Mouse (Mus musculus) heart, postnatal 25 days (tissue): ENCODE results near the gene Ddit4l. TPM values are rescaled to one million over a fixed set of nuclear protein-coding genes. Genes with fewer than 3 reads are reported as not detected.
"Not testable (repeated sequence)": the region's sequence is repeated elsewhere in the genome, so short reads cannot be mapped to it uniquely, and the experiment has no call there.

Source experiments
- DNase-seq: peaks from one replicate; pipeline ENCODE4 v3.0.0; 2022; ENCODE audit warnings: low spot score
- intact Hi-C: fragments of 180-260 bp; cut with DNase I; formaldehyde crosslinking; loops from one replicate; pipeline ENCODE4 v1.15.1; 2025
- microRNA-seq: library from miRNA; unstranded; fragments of <30 nt; microRNA quantifications from one replicate; pipeline ENCODE4 v1.2.0, GENCODE M21; 2022
- total RNA-seq, 2 experiments: library from RNA; stranded (reverse); gene quantifications; 2 replicates each; pipeline ENCODE4 v1.2.3; 2021

The Ddit4l gene
- total RNA-seq, 2 experiments from 2014 or later = 2.5 to 4.3 TPM

DNA sequence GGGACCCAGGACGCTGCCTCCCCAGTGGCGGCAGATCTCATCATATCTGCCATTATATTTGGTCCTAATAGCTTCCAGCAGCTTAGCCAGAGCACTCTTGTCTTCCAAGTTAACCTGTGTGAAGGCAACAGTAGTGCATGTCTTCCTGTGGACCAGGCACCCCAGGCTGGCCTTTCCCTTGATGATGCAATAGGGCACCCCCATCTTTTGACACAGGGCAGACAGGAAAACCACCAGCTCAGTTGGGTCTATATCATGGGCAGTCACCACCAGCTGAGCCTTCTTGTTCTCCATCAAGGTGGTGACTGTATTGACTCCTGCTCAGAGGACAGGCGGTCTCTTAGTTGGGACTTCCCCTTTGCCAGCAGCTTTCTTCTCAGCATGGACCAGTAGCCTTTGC is 22.7 kb downstream of the Ddit4l start:
- DNase-seq = no peak
- intact Hi-C loops = no loop called here

DNA sequence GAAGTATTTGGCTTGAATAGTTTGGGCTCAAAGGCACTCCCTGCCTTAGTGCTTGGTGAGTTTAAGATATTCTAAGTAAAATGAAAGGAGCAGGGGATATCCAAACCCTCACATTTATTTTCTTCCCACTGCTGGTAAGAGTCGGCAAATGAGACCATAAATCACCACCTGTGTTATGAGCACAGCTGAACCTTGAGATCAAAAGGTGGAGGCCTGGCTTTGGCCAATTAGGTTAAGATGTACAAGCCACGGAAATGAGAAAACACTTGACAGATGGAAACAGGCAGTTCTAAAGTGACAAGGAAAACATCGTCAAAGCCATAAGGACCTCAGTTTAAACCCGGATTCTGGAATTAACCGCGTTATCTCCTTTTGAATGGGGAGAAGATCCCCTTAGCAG is 23.5 kb downstream of the Ddit4l start:
- intact Hi-C loops = no loop called here
- no peak for DNase-seq

DNA sequence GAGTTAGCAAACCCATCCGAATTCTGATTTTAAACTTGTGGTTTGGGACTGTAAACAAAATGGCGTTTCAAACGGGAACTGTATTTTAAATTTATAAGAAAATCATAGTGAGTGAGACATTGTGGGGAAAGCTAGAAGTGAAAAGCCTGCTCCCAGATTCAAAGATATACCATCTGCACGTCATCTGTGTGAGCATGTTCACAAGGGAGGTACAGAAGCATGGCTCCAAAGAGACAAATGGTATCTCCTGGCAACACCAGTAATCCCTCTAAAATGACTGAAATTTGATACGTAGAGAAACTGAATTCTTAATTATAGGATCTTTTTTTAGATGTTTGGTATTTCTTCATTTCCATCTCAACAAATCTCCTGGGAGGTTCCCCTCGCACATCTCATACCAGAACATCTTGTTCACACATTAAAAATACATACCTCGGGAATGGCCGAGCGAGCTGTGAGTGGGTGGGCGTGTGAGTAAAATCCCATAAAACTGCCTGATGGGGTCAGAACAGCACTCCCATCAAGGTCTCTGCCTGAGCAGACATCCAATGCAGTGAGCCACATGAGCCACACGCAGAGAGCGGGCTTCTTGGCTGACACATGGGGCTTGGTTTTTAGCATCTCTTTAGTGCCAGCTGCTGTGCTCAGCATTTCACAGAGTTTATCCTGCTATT is 26.2 kb downstream of the Ddit4l start:
- intact Hi-C loops = no loop called here
- DNase-seq = no peak

DNA sequence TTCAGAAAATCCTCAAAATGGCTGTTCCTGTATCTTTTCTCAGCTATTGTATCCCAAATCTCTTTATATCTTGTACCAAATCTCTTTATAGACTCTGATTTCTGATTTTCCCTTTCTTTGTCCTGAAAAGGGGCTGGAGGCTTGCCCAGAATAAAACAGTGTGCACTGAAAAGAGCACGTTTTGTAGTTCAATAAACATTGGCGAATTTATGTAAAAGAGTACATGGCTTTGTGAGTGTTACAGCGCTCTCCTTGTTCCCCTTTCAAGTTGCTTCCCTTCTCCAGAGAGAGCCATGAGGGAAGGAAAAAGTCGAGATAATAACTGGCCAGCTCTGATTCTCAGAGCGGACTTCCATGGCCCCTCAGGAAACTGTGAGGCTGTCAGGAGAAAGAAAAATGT is 27.7 kb downstream of the Ddit4l start:
- DNase-seq = no peak
- intact Hi-C loops = no loop called here

DNA sequence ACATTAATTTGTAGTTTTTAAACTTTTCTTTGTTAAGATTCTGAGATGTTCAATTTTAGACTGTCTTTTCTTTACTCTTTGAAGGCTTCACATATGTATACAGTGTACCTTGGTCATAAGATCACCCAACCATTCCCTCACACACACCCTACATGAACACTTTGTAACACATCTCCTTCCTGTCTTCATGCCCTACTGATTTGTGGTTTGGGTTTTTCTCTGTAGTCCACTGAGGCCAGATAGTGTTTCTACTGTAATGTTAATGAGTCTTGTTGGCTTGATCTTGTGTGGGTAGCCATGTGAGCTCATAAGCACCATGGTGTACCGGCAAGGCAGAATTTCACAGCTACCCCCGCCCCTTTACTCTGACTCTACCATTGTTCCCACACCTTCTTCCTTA is 31.4 kb downstream of the Ddit4l start:
- intact Hi-C loops = no loop called here
- no peak for DNase-seq

DNA sequence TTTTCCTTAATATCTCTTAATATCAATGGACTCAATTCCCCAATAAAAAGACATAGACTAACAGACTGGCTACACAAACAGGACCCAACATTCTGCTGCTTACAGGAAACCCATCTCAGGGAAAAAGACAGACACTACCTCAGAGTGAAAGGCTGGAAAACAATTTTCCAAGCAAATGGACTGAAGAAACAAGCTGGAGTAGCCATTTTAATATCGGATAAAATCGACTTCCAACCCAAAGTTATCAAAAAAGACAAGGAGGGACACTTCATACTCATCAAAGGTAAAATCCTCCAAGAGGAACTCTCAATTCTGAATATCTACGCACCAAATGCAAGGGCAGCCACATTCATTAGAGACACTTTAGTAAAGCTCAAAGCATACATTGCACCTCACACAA is 49.8 kb downstream of the Ddit4l start, which contains the start of gene Gm21962:
Gene Gm21962, plus strand, starts transcription at position 301 of the 400 bp plus-strand sequence.
- DNase-seq, intact Hi-C loops: not testable (repeated sequence)

Small RNA genes within 50 kb of the gene (microRNA-seq; reads per million reads assigned to microRNA genes)
- not detected for gene Gm22468

Other genes with a start within 250 kb of the Ddit4l start
- gene Gm21962, start 49.9 kb downstream of the Ddit4l start, total RNA-seq = not detected
- gene H2afz, start 242.9 kb downstream of the Ddit4l start, total RNA-seq = 10 to 100 TPM; 58.3 to 61.6 TPM
- gene Dnajb14, start 246.1 kb downstream of the Ddit4l start, total RNA-seq = 10 to 100 TPM; 10.7 to 10.8 TPM